Mouse (Mus musculus) urinary bladder, postnatal 25 days (tissue): Measurements from ENCODE around the gene Asf1b.
"Not testable (repeated sequence)": the region's sequence is repeated elsewhere in the genome, so short reads cannot be mapped to it uniquely, and the experiment has no call there.

Source experiments
- DNase-seq: peaks from one replicate; pipeline ENCODE4 v3.0.0; 2022; ENCODE audit warnings: low spot score

The Asf1b gene

DNA sequence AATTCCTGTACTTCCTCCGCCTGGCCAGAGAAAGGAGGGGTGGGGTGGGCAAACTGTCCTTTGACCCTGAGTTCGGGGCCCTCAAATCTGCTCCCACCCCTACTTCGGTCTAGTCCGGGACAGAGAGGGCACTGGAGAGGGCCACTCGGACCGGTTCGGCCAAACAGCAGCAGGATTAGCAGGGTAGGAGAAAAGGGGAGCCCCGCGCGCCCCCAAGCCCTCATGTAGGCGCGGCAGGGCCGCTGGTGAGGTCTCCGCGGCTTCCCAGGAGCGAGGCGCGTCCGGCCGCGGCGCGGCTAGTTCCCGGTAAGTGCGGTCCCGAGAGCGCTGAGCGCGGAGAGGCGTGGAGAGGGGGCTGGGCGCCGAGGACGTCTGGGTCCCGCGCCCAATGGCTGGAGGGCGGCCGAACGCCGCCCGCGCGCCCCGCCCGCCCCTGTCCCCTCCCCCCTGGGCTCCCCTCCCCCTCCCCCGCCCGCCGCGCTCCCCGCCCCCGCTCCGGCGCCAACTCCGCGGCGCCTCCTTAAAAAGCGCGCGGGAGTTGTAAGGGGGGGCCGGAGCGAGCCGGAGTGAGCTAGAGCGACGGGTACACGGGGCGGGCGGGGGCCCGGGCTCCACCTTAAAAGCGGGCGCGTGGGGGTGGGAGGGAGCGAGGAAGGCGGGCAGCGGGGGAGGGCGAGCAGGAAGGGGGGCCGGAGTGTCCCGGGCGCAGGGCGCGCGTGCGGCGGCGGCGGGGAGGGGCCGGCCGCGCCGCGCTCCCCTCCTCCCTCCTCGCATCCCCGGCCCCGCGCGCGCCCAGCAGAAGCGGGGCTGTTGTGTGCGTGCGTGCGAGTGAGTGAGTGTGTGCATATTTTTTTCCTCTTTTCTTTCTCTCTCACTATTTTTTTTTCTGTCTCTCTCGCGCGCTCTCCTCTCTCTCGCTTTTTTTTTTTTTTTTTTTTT is 41.5 kb downstream of the Asf1b start:
- peak; percentile 81 for DNase-seq

DNA sequence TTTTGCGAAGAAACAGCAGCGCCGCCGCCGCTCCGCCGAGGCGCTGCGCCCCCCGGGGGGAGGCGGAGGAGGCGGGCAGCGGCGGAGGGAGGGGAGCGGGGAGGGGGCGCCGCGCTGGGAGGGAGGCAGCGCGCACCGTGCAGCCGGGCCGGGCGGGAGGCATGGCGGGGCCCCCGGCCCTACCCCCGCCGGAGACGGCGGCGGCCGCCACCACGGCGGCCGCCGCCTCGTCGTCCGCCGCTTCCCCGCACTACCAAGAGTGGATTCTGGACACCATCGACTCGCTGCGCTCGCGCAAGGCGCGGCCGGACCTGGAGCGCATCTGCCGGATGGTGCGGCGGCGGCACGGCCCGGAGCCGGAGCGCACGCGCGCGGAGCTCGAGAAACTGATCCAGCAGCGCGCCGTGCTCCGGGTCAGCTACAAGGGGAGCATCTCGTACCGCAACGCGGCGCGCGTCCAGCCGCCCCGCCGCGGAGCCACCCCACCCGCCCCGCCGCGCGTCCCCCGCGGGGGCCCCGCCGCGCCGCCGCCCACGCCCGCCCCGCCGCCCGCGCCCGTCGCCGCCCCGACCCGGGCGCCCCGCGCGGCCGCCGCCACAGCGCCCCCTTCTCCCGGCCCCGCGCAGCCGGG is 42.3 kb downstream of the Asf1b start, which contains the start of gene Samd1:
Samd1 (plus strand) TSS at position 162 of the 631 bp plus-strand sequence.
- DNase-seq: peak; percentile 53

DNA sequence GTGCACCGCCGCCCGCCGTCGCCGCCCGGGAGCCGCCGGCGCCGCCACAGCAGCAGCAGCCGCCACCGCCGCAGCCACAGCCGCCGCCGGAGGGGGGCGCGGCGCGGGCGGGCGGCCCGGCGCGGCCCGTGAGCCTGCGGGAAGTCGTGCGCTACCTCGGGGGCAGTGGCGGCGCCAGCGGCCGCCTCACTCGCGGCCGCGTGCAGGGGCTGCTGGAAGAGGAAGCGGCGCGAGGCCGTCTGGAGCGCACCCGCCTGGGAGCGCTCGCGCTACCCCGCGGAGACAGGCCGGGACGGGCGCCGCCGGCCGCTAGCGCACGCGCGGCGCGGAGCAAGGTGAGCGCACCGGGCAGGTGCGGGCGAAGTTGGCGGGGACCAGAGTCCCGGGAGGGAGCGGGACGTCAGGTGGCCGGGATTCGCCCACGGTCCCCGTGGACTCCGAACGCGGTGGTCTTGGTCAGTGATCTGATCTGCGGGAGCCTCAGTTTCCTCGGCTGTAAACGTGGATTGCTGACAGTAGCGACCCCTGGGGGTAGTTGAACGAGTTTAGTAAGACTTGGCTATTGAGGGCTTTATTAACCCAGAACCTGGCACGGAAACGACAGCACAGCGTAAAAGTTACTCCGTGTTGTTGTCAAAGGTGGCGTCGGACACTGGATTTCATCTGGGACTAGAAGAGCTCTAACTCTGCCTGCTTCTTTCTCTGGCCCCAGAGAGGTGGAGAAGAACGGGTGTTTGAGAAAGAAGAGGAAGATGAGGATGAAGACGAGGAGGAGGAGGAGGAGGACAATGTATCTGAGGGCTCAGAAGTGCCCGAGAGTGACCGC is 43.1 kb downstream of the Asf1b start:
- DNase-seq: peak; percentile 38

DNA sequence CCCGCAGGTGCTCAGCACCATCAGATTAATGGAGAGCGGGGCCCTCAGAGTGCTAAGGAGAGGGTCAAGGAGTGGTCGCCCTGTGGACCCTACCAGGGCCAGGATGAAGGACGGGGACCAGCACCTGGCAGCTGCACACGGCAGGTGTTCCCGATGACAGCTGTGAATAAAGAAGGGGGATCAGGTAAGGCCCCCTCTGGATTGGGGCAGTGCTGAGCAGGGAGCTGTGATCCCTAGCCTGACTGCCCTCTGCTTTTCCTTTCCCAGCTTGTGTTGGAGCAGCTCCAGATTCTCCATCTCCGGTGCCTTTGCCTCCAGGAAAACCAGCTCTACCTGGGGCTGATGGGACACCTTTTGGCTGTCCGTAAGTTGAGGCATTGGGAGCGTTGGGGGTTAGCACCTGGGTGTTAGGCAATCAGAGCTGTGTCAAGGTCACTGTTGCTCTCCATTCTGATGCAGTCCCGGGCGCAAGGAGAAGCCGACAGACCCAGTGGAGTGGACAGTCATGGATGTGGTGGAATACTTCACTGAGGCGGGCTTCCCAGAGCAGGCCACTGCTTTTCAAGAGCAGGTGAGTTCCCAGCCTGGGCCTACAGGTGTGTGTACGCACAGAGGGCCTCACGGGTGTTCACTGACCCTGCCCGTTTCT is 43.9 kb downstream of the Asf1b start:
- no peak for DNase-seq

DNA sequence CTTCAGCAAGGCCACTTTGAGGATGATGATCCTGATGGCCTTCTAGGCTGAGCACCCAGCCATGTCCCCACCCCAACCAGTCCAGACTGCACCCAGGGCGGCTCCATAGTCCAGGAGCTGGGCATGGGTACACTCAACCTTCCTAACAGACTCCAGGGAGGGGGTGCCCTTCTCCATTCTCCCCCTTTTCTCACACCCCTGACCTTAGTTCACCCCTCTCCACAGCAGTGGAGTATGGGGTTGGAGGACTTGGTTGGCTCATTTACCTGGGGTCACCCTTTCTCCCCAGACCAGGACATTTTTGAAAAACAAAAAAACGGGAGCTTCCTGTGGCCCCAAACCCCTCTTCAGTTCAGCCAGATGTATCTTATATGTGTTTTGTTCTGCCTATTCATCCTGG is 44.5 kb downstream of the Asf1b start:
- no peak for DNase-seq

DNA sequence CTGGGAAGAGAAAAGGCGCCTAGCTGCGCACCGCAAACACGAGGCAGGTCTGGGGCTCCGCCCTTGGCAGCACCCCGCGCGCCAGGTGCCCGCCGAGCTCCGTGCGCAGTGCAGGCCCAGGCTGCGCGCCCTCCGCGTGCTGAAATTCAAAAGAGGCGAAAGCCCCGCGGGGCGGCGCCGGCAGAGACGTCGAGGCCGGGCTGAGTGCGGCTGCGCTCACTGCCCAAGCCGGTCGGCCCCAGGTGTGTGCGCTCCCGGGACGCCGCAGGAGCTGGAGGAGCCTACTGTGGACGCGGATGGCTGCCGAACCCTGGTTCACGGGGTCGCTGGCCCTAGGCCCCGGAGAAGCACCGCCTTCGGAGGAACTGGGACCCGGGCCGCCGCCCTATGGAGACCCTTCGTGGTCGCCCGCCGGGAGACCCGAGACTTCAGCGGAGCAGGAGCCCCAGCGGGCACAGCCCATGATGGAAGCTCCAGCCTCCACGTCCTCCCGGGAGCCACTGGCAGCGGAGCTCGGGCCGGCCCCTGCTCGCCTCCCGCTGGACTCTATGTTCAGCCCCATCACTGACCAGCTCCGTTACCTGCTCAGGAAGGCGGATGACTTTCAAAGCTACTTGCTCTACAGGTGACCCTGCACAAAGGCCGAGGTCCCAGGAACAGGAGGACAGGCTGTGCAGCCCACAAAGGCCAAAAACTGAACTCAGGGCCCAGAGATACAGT is 46.1 kb downstream of the Asf1b start, which contains the start of gene 1700067K01Rik:
1700067K01Rik (plus strand) TSS at position 222 of the 720 bp plus-strand sequence.
- DNase-seq: no peak

DNA sequence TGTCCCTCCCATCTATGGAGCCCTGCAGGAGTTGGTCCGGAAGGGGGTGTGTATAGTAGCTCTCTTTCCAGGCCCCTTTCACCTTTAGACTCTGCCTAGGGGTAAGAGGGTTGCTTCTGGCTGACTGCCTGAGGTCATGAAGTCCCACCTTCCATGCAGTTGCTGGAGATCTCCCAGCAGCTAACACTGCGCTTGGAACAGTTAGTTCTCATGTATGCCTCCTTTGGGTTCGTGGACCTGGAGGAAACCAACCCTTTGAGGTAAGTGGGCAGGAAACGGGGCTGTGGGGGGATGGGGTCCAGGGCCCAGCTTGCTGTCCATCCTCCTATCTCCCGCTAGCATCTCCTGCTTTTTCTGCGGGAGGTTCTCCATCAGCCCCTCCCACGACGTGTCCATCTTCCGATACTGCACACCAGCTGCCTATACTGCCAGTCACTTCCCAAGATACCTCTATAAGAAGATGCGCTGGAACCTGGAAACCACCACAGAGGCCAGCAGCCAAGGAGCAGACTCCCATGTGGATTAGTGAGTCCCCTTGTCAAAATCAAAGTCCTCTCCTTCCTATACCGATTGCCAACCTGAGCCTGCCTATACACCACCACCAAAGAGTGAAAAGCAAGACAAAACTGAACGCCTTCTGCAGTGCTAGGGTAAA is 47.8 kb downstream of the Asf1b start:
- no peak for DNase-seq

DNA sequence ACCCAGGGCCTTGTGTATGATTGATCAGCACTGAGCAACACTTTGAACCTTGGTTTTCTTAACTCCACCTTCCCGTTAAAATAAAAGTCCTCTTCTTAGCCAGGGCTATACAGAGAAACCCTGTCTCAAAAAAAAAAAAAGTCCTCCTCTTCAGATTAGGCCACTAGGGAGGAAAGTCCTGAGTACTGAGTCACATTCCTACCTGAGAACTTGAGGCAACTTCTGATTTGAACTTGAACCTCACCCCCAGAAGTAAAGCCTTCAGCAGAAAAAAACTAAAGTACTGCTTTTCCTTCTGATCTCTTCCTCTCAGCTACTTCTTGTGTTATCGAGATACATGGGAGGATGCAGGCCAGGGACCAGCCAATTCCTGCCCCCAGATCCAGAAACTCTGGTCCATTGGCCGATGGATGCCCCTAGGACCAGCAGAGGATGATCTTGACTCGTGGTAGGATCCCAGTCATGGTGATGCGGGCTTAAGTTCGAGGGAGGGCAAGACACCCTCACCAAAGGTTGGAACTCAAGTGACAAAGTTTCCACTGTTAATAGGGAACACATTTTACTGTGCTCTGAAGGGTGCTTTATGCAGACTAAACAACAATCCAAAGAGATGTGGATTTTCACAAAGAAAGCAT is 48.4 kb downstream of the Asf1b start:
- no peak for DNase-seq

DNA sequence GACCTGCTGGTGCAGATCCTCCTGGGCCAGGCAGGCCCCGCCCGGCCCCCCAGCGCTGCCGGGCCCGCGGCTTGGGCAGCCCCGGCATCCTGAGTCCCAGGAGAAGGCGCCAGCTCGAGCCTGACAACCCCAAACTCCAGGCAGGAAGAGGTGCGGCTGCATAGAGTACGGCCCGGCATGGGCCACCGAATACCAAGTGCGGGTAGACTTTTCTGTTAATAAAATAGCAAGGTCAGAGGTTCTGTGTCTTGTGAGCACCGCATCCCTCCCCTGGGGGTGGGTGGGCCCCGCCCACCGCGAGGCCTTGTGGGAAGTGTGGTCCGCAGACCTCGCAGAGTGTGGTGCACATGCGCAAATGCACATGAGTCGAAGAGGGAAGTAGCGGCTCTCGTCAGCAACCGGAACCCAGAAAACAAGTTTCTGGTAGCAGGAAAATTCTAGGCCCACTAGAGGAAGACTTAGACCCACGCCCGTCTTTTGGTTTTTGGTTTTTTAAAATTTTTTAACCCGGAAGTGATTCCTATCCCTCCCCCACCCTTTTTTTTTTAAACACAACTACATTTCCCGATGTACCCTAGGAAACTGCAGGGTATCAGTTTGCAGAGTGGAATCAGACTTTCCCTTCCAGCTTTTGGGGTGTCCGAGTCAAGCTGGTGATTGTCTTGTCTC is 49.4 kb downstream of the Asf1b start:
- peak; percentile 89 for DNase-seq

DNA sequence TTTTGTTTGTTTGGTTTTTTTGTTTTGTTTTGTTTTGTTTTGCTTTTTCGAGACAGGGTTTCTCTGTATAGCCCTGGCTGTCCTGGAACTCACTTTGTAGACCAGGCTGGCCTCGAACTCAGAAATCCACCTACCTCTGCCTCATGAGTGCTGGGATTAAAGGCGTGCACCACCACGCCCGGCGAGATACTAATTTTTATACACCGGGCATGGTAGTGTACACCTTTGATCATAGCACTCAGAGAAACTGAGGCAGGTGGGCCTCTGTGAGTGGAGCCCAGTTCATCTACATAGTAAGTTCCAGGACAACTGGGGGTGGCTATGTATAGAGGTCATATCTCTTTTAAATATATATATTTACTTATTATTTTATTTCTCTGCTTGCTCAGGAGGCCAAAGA is 50.2 kb downstream of the Asf1b start:
- DNase-seq: not testable (repeated sequence)

DNA sequence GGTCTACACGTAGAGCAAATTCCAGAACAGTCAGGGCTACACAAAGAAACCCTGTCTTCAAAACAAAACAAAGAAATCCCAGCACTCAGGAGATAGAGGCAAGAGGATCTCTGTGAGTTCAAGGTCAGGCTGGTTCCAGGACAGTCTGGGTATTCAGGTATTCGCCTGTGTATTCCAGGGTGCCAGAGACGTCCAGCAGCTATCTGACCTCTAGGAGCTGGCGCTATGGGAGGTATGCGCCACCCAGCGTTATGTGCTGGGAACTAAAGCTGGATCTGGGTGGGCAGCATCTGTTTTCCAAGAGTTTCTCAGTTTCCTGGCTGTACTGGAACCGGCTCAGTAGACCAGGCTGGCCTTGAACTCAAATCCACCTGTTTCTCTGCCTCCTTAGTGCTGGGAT is 53.1 kb downstream of the Asf1b start:
- no peak for DNase-seq

DNA sequence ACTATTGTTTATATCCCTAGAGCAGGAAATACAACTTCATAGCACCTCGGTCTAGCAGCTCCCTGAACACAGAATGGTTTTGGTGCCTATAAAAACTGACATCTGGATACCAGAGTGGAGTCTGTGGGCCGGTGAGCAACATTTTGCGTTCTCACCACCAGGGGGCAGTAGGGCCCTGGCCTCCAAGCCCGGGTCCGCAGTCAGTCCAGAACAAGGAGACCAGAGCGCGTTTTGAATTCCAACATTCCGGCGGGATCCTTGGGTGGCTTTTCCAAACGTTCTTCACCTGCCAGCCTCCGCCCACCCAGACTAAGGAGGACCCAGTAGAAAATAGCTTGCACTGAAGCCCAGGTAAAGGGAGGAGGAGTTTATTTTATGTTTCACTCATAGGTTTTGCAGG is 54.6 kb downstream of the Asf1b start:
- DNase-seq: peak; percentile 89

DNA sequence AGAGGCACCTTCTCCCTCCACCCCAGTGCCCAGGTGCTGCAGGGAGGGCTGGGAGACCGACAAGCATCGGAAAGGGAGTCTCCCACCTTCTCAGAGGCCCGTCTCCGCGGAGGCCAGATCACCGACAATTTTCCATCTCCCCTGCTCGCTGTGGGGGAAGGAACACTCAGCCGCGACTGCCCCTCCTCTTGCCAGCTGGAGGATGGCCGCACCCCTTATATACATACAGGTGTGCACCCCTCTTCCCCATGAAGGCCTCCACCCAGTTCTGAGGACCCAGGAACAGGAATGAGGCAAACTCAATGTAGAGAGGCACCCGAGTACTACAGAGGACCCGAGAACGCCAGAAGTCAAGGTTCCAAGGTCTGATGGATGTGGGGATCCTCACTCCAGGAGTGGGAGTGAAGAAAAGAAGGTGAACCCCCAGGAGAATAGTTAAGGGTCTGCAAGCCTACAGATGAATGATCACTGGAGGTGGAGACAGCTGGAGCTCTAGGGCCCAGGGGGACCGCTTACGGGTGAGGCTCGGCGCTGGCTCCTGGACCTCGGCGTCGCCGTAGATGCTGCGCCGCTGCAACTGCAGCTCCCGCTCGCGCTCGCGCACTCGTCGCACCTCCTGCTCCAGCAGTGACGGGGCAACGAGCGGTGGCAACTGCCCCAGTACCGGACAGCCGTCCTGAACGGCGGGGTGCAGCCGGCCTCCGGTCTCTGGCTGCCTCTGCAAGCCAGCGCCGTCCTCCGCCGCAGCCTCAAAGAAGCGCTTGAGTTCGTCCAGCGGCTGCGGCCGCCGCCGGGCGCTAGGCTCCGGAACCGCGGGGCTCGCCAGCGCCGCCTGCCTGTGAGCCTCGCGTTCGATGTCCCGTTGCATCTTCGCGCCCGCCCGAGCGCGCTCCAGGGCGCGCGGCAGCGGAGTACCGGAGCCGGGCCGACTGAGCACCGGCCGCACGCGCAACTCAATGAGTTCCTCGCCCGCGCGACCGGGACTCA is 55.6 kb downstream of the Asf1b start:
- DNase-seq: peak; percentile 77

DNA sequence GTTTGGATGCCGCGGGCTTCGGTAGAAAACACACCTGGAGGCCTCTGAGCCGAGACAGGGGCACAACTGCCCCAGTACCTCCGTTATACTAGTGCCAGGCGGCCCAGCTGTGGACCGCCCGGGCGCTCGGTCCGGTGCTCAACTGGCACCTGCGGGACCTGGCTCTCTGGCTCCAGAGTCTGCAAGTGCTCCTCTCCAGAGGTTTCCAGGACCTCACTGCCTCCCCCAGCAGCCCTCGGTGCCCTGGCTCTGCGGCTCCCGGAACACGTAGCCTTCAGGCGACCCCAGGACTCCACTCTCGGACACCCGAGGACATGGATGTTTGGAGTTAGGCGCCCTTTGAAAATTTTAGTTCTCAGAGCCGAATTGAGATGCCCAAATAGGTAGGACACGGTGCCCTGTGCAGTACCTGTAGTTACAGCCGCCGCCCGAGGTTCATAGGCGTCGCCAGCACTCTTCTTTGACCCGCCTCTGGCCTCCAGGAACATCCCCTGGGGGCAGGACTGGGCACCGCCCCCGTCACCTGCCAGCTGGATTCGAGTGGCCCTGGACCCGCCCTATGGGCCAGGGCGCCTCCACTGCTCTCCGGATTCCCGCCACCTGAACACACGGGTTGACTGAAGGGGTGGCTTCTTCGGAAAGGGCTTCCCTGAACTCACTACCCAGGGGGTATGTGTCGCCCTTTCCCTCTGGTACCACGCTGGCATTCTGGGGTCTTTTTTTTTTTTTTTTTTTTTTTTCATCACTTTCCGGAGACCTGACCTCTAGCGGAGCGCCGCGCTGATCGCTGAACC is 56.6 kb downstream of the Asf1b start, which contains the start of gene 2210011C24Rik:
2210011C24Rik (minus strand) TSS at position 467 of the 794 bp plus-strand sequence.
- no peak for DNase-seq

DNA sequence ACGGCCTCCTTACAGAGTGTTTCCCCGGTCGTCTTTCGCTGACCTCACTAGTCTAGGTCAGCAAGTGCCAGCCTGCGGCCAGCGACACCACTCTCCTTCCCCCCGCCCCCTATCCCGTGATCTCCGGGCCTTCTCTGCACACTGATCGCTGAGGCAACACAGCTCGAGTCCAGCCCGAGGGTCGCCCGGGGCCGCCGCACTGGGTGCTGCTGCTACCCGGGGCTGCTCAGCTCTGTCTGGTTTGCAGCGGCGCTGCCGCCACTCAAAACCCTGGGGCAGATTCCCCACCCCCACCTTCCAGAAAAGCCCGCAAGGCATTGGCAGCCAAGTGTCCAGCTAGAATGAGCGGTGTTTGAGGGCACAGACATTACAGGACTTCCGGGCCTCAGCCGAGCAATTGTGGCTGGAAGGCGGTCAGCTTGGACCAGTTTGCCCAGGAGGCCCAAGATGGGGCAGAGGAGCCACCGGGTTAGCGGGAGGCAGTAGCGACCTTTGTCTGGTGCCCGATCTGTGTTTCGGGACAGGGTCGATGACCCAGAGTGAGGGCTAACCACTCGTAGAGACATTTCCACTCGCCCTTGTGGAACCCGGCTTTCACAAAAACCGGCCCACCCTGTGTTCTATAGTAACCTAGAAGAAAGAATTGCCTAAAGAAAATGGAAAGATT is 57.3 kb downstream of the Asf1b start:
- DNase-seq: no peak

DNA sequence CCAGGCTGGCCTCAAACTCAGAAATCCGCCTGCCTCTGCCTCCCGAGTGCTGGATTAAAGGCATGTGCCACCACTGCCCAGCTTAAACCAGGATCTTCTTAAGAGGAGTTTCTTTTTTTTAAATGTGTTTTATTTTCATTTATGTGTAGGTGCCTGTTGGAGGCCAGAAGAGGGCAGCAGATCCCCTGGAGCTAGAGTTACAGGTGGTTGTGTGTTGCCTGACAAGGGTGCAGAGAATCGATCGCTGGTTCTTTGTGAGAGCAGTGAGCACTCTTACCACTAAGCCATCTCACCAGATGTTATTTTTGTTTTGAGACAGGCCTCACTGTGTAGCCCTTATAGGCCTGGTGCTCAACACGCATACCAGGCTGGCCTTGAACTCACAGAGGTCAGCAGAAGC is 60.5 kb downstream of the Asf1b start:
- no peak for DNase-seq

DNA sequence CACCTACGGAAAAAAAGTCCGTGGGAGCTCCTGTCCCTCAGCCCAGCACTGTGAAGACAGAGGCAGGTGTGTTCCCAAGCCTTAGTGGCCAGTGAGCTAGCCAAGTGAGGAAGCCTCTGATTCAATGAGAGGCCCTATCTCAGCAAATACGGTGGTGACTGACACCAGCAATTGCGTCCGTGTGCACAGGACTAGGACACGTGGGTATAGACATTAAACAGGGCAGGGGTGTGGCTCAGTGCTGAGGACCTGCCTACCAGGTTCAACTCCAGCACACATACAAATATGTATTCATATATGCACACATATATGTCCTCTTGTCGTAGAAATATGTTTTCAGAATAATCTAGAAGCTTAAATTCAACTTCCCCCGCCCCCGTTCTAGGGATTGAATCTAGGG is 64.4 kb downstream of the Asf1b start:
- DNase-seq: no peak
